Comparison of ENCODE assay signal across 28 mouse cellular contexts in genomic region chr11:121085181-121085580, GRCm38 (mm10). TPM values are rescaled to one million over a fixed set of nuclear protein-coding genes. Genes with fewer than 3 reads are reported as not detected.
DNase-seq lines count a peak whose midpoint lies in the region; ATAC-seq and TF ChIP-seq lines count a peak whose summit lies in the region.
"Had no signal": no experiment of that assay in that cellular context is flagged by ENCODE, and none has a peak within 500 bp of the region (broad histone marks: within the 10 kb centered on the region; RNA-seq: fewer than 3 reads in every experiment).

No protein-coding gene starts in this region.

- no peak for TF ChIP-seq EP300 in stomach, postnatal 0 days (optimal IDR thresholded peaks at IDR 0.05)

- H3K4me2 ChIP-seq in liver, embryonic 11.5 days, result no peak overlapping the region
- H3K4me2 ChIP-seq in intestine, embryonic 14.5 days (ENCODE audit: low read length), result no peak overlapping the region
- H3K4me2 ChIP-seq in liver, embryonic 16.5 days (ENCODE audit: low read depth, low read length), result peak overlapping the region; percentile 18
- H3K4me2 ChIP-seq in stomach, postnatal 0 days (replicated peaks; ENCODE audit: low read depth), result no peak overlapping the region
- H3K4me2 ChIP-seq: forebrain, embryonic 13.5 days; heart, embryonic 12.5 days; hindbrain, embryonic 13.5 days; limb, embryonic 12.5 days; midbrain, embryonic 15.5 days; neural tube, embryonic 15.5 days had no signal

- peak; percentile 45 for DNase-seq in liver, adult 2 months (ENCODE audit: extremely low read depth, low read depth, low spot score)
- DNase-seq in liver, embryonic 11.5 days (ENCODE audit: low spot score), result no peak
- no peak for DNase-seq in intestine, embryonic 14.5 days (ENCODE audit: low spot score)
- DNase-seq in stomach, postnatal 0 days (ENCODE audit: low spot score), result no peak
- no peak for DNase-seq in layer of hippocampus, adult 8-10 months (ENCODE audit: low spot score in 2 of 2)
- DNase-seq in lung, postnatal 36 days, result no peak
- DNase-seq: adrenal gland, adult 2 months; B cell, adult 2 months; cerebellum, adult 9-11 months; heart, postnatal 14 days; kidney, adult 11 months; thymus, postnatal 4 days had no signal

- H3K4me1 ChIP-seq in liver, adult 2 months (ENCODE audit: control insufficient read depth, insufficient read depth, low read length), result peaks cover 3% of the 10 kb centered on the region; the same call in 1 of the 2 replicates
- H3K4me1 ChIP-seq in liver, embryonic 11.5 days (replicated peaks; ENCODE audit: control insufficient read depth, insufficient read depth, low read length), result 0 out of 2 replicates have a peak, but pooled peaks cover 2% of the 10 kb centered on the region
- no peaks in the 10 kb centered on the region for H3K4me1 ChIP-seq in intestine, embryonic 14.5 days (replicated peaks; ENCODE audit: control insufficient read depth, insufficient read depth, low read length)
- H3K4me1 ChIP-seq in liver, embryonic 16.5 days (ENCODE audit: control insufficient read depth, low read depth, low read length), result peaks cover 2% of the 10 kb centered on the region; the same call in 1 of the 2 replicates
- no peaks in the 10 kb centered on the region for H3K4me1 ChIP-seq in stomach, postnatal 0 days (replicated peaks; ENCODE audit: control insufficient read depth, insufficient read depth)
- H3K4me1 ChIP-seq: forebrain, embryonic 13.5 days; hindbrain, embryonic 13.5 days; limb, embryonic 12.5 days; midbrain, embryonic 15.5 days; neural tube, embryonic 15.5 days had no signal

- H3K27me3 ChIP-seq in liver, adult 2 months (ENCODE audit: control insufficient read depth, insufficient read depth, low read length), result no peaks in the 10 kb centered on the region
- no peaks in the 10 kb centered on the region for H3K27me3 ChIP-seq in liver, embryonic 11.5 days (replicated peaks; ENCODE audit: control insufficient read depth, insufficient read depth, low read length)
- H3K27me3 ChIP-seq in intestine, embryonic 14.5 days (replicated peaks; ENCODE audit: control insufficient read depth, insufficient read depth, low read length), result no peaks in the 10 kb centered on the region
- no peaks in the 10 kb centered on the region for H3K27me3 ChIP-seq in liver, embryonic 16.5 days (ENCODE audit: control insufficient read depth, insufficient read depth, low read depth, low read length)
- H3K27me3 ChIP-seq in stomach, postnatal 0 days (ENCODE audit: control insufficient read depth, insufficient read depth, low read length), result no peaks in the 10 kb centered on the region
- H3K27me3 ChIP-seq: forebrain, embryonic 13.5 days; hindbrain, embryonic 13.5 days; limb, embryonic 12.5 days; midbrain, embryonic 15.5 days; neural tube, embryonic 15.5 days had no signal

- H3K4me3 ChIP-seq in liver, adult 2 months (ENCODE audit: insufficient read depth, low read depth, low read length), result no peak overlapping the region
- H3K4me3 ChIP-seq in liver, embryonic 11.5 days (ENCODE audit: low read depth, low read length), result no peak overlapping the region
- no peak overlapping the region for H3K4me3 ChIP-seq in intestine, embryonic 14.5 days (ENCODE audit: low read depth, low read length)
- no peak overlapping the region for H3K4me3 ChIP-seq in liver, embryonic 16.5 days (ENCODE audit: low read depth, low read length)
- H3K4me3 ChIP-seq in stomach, postnatal 0 days (ENCODE audit: low read depth, low read length), result no peak overlapping the region
- H3K4me3 ChIP-seq: forebrain, embryonic 13.5 days; heart, embryonic 12.5 days; hindbrain, embryonic 13.5 days; limb, embryonic 12.5 days; midbrain, embryonic 15.5 days; neural tube, embryonic 15.5 days had no signal

- TF ChIP-seq POLR2A in liver, adult 2 months (IDR thresholded peaks at IDR 0.05; ENCODE audit: extremely low read depth, insufficient read depth, low read length), result no peak

- no peak overlapping the region for H3K27ac ChIP-seq in liver, adult 2 months (replicated peaks; ENCODE audit: insufficient read depth, low read depth, low read length)
- H3K27ac ChIP-seq in liver, embryonic 11.5 days (ENCODE audit: low read depth, low read length), result no peak overlapping the region
- peak overlapping the region; percentile 54; the same call in 1 of the 2 replicates for H3K27ac ChIP-seq in intestine, embryonic 14.5 days (ENCODE audit: low read depth)
- H3K27ac ChIP-seq in liver, embryonic 16.5 days (ENCODE audit: low read length), result 0 out of 2 replicates have a peak overlapping the region, but pooled peaks have one; percentile 9
- H3K27ac ChIP-seq in stomach, postnatal 0 days (replicated peaks), result no peak overlapping the region
- H3K27ac ChIP-seq: forebrain, embryonic 13.5 days; hindbrain, embryonic 13.5 days; limb, embryonic 12.5 days; midbrain, embryonic 15.5 days; neural tube, embryonic 15.5 days had no signal

- no peak overlapping the region for H3K9ac ChIP-seq in liver, adult 2 months (ENCODE audit: low read depth, low read length)
- no peak overlapping the region for H3K9ac ChIP-seq in liver, embryonic 11.5 days (ENCODE audit: low read depth, low read length)
- H3K9ac ChIP-seq in intestine, embryonic 14.5 days (ENCODE audit: low read length), result no peak overlapping the region
- no peak overlapping the region for H3K9ac ChIP-seq in liver, embryonic 16.5 days (ENCODE audit: low read depth, low read length)
- H3K9ac ChIP-seq in stomach, postnatal 0 days (ENCODE audit: low read length), result no peak overlapping the region
- H3K9ac ChIP-seq: forebrain, embryonic 13.5 days; heart, embryonic 12.5 days; hindbrain, embryonic 13.5 days; limb, embryonic 12.5 days; midbrain, embryonic 15.5 days; neural tube, embryonic 15.5 days had no signal

- no peak for TF ChIP-seq CTCF in liver, adult 2 months (IDR thresholded peaks at IDR 0.05; ENCODE audit: low read depth, low read length)
- TF ChIP-seq CTCF in stomach, postnatal 0 days (IDR thresholded peaks at IDR 0.05; ENCODE audit: low read depth), result no peak

- 25% methylated on average over 5 of the region's 5 CpGs for WGBS in liver, adult 2 months
- 69% methylated on average over 5 of the region's 5 CpGs for WGBS in liver, embryonic 11.5 days
- WGBS in intestine, embryonic 14.5 days, result 46% methylated on average over 5 of the region's 5 CpGs
- 52% methylated on average over 5 of the region's 5 CpGs for WGBS in liver, embryonic 16.5 days (ENCODE audit: insufficient replicate concordance)
- 32% methylated on average over 5 of the region's 5 CpGs for WGBS in stomach, postnatal 0 days

- no peaks in the 10 kb centered on the region for H3K36me3 ChIP-seq in liver, adult 2 months (ENCODE audit: control insufficient read depth, insufficient read depth, low read length)
- H3K36me3 ChIP-seq in liver, embryonic 11.5 days (ENCODE audit: control insufficient read depth, insufficient read depth, low read length), result no peaks in the 10 kb centered on the region
- H3K36me3 ChIP-seq in intestine, embryonic 14.5 days (ENCODE audit: control insufficient read depth, insufficient read depth, low read length), result no peaks in the 10 kb centered on the region
- no peaks in the 10 kb centered on the region for H3K36me3 ChIP-seq in liver, embryonic 16.5 days (ENCODE audit: control insufficient read depth, insufficient read depth)
- no peaks in the 10 kb centered on the region for H3K36me3 ChIP-seq in stomach, postnatal 0 days (ENCODE audit: control insufficient read depth, insufficient read depth, low read length)
- H3K36me3 ChIP-seq: heart, embryonic 12.5 days; hindbrain, embryonic 13.5 days; limb, embryonic 12.5 days; midbrain, embryonic 15.5 days; neural tube, embryonic 15.5 days had no signal

- no peak for ATAC-seq in liver, embryonic 11.5 days (replicated peaks; ENCODE audit: low FRiP score)
- ATAC-seq in intestine, embryonic 14.5 days (replicated peaks; ENCODE audit: low FRiP score, low TSS enrichment, low read depth), result peak; percentile 41
- no peak for ATAC-seq in liver, embryonic 16.5 days (ENCODE audit: low read depth)
- peak; percentile 87 for ATAC-seq in stomach, postnatal 0 days (ENCODE audit: low FRiP score, low TSS enrichment)
- ATAC-seq: forebrain, embryonic 13.5 days; midbrain, embryonic 15.5 days had no signal

- H3K9me3 ChIP-seq in liver, embryonic 11.5 days (ENCODE audit: control insufficient read depth, low read length), result no peaks in the 10 kb centered on the region
- H3K9me3 ChIP-seq in intestine, embryonic 14.5 days (ENCODE audit: control insufficient read depth, low read length), result no peaks in the 10 kb centered on the region
- H3K9me3 ChIP-seq in liver, embryonic 16.5 days (replicated peaks; ENCODE audit: control insufficient read depth, low read length), result no peaks in the 10 kb centered on the region
- H3K9me3 ChIP-seq in stomach, postnatal 0 days (ENCODE audit: control insufficient read depth, low read length), result no peaks in the 10 kb centered on the region
- H3K9me3 ChIP-seq: forebrain, embryonic 13.5 days; heart, embryonic 12.5 days; hindbrain, embryonic 13.5 days; limb, embryonic 12.5 days; midbrain, embryonic 15.5 days; neural tube, embryonic 15.5 days had no signal

- H3K79me2 ChIP-seq in liver, adult 2 months (ENCODE audit: control insufficient read depth, insufficient read depth, low read length), result no peaks in the 10 kb centered on the region

RNA-seq across cellular contexts. Expression of gene Sectm1a, which starts 4.2 kb away (rescaled TPM):
- total RNA-seq in liver, adult 2 months (2014; rRNA removed), result 0.55 and 0.67 TPM in 2 replicates
- 0.76 and 0.81 TPM in 2 replicates for polyA plus RNA-seq in liver, adult 2 months (2012; rRNA removed)
- 0.32 and 0.86 TPM in 2 replicates for polyA plus RNA-seq in liver, embryonic 11.5 days (2014; fragmentation: Nextera tagmentation; extraction: Ambion mirVana)
- polyA plus RNA-seq in intestine, embryonic 14.5 days (2014; fragmentation: Nextera tagmentation; extraction: Ambion mirVana), result 0.97 and 1.8 TPM in 2 replicates
- 0.89 and 1.8 TPM in 2 replicates for polyA plus RNA-seq in liver, embryonic 16.5 days (2015; fragmentation: Nextera tagmentation; extraction: Ambion mirVana)
- 11.8 and 13.2 TPM in 2 replicates for polyA plus RNA-seq in stomach, postnatal 0 days (2015; fragmentation: Nextera tagmentation; extraction: Ambion mirVana)
- not detected for total RNA-seq in layer of hippocampus, adult 8-10 months (2022)
- total RNA-seq: adrenal gland, adult 2 months; gastrocnemius, adult 8-10 months; granulocyte monocyte progenitor cell, adult 5-6 weeks; heart, postnatal 14 days; layer of hippocampus, postnatal 10 days; megakaryocyte progenitor cell, adult 5-6 weeks had no signal
- polyA plus RNA-seq: brain, embryonic 14.5 days; cortical plate, adult 2 months; embryonic facial prominence, embryonic 11.5 days; forebrain, embryonic 13.5 days; frontal cortex, adult 2 months; heart, embryonic 12.5 days; hindbrain, embryonic 13.5 days; limb, embryonic 12.5 days; lung, embryonic 16.5 days; midbrain, embryonic 15.5 days; neural tube, embryonic 15.5 days had no signal

RNA-seq across cellular contexts. Expression of gene Sectm1b, which starts 21.8 kb away (rescaled TPM):
- not detected in 2 replicates for total RNA-seq in liver, adult 2 months (2014; rRNA removed)
- polyA plus RNA-seq in liver, adult 2 months (2012; rRNA removed), result 0.11 and 0.18 TPM in 2 replicates
- not detected in 2 replicates for polyA plus RNA-seq in liver, embryonic 11.5 days (2014; fragmentation: Nextera tagmentation; extraction: Ambion mirVana)
- polyA plus RNA-seq in intestine, embryonic 14.5 days (2014; fragmentation: Nextera tagmentation; extraction: Ambion mirVana), result 1.5 and 1.8 TPM in 2 replicates
- 0.05 and 0.22 TPM in 2 replicates for polyA plus RNA-seq in liver, embryonic 16.5 days (2015; fragmentation: Nextera tagmentation; extraction: Ambion mirVana)
- polyA plus RNA-seq in stomach, postnatal 0 days (2015; fragmentation: Nextera tagmentation; extraction: Ambion mirVana), result 113 and 133 TPM in 2 replicates
- not detected for total RNA-seq in layer of hippocampus, adult 8-10 months (2022)
- total RNA-seq: adrenal gland, adult 2 months; gastrocnemius, adult 8-10 months; granulocyte monocyte progenitor cell, adult 5-6 weeks; heart, postnatal 14 days; layer of hippocampus, postnatal 10 days; megakaryocyte progenitor cell, adult 5-6 weeks had no signal
- polyA plus RNA-seq: adrenal gland, adult 2 months; brain, embryonic 14.5 days; cortical plate, adult 2 months; embryonic facial prominence, embryonic 11.5 days; forebrain, embryonic 13.5 days; frontal cortex, adult 2 months; heart, embryonic 12.5 days; hindbrain, embryonic 13.5 days; limb, embryonic 12.5 days; midbrain, embryonic 15.5 days; neural tube, embryonic 15.5 days had no signal

RNA-seq across cellular contexts. Expression of gene Tex19.2, which starts 33.3 kb away (rescaled TPM):
- total RNA-seq in liver, adult 2 months (2014; rRNA removed), result not detected in 2 replicates
- not detected in 2 replicates for polyA plus RNA-seq in liver, adult 2 months (2012; rRNA removed)
- 0.29 TPM in 1 of 2 replicates, not detected in the other for polyA plus RNA-seq in liver, embryonic 11.5 days (2014; fragmentation: Nextera tagmentation; extraction: Ambion mirVana)
- polyA plus RNA-seq in intestine, embryonic 14.5 days (2014; fragmentation: Nextera tagmentation; extraction: Ambion mirVana), result not detected in 2 replicates
- polyA plus RNA-seq in liver, embryonic 16.5 days (2015; fragmentation: Nextera tagmentation; extraction: Ambion mirVana), result 0.05 TPM in 1 of 2 replicates, not detected in the other
- 0.25 and 0.29 TPM in 2 replicates for polyA plus RNA-seq in stomach, postnatal 0 days (2015; fragmentation: Nextera tagmentation; extraction: Ambion mirVana)
- not detected for total RNA-seq in layer of hippocampus, adult 8-10 months (2022)
- total RNA-seq: adrenal gland, adult 2 months; gastrocnemius, adult 8-10 months; granulocyte monocyte progenitor cell, adult 5-6 weeks; heart, postnatal 14 days; layer of hippocampus, postnatal 10 days had no signal
- polyA plus RNA-seq: adrenal gland, adult 2 months; brain, embryonic 14.5 days; cortical plate, adult 2 months; embryonic facial prominence, embryonic 11.5 days; forebrain, embryonic 13.5 days; frontal cortex, adult 2 months; heart, embryonic 12.5 days; hindbrain, embryonic 13.5 days; limb, embryonic 12.5 days; lung, embryonic 16.5 days; midbrain, embryonic 15.5 days; neural tube, embryonic 15.5 days had no signal

RNA-seq across cellular contexts. Expression of gene Cd7, which starts 46.0 kb away (rescaled TPM):
- total RNA-seq in liver, adult 2 months (2014; rRNA removed), result 0.20 and 0.55 TPM in 2 replicates
- 1.5 and 3.4 TPM in 2 replicates for polyA plus RNA-seq in liver, adult 2 months (2012; rRNA removed)
- 0.18 TPM in 2 replicates for polyA plus RNA-seq in liver, embryonic 11.5 days (2014; fragmentation: Nextera tagmentation; extraction: Ambion mirVana)
- 2.9 and 4.1 TPM in 2 replicates for polyA plus RNA-seq in intestine, embryonic 14.5 days (2014; fragmentation: Nextera tagmentation; extraction: Ambion mirVana)
- polyA plus RNA-seq in liver, embryonic 16.5 days (2015; fragmentation: Nextera tagmentation; extraction: Ambion mirVana), result 1.3 and 1.6 TPM in 2 replicates
- 0.31 and 0.51 TPM in 2 replicates for polyA plus RNA-seq in stomach, postnatal 0 days (2015; fragmentation: Nextera tagmentation; extraction: Ambion mirVana)
- total RNA-seq in layer of hippocampus, adult 8-10 months (2022), result not detected
- total RNA-seq: gastrocnemius, adult 8-10 months; layer of hippocampus, postnatal 10 days had no signal
- polyA plus RNA-seq: embryonic facial prominence, embryonic 11.5 days; forebrain, embryonic 13.5 days; heart, embryonic 12.5 days; hindbrain, embryonic 13.5 days; limb, embryonic 12.5 days; midbrain, embryonic 15.5 days; neural tube, embryonic 15.5 days had no signal

Comparison
In these comparisons a context has a peak if more than half of its experiments do, and no peak if none do; other contexts are left out.
1. H3K27ac ChIP-seq: peak in intestine, embryonic 14.5 days (single experiment) and liver, embryonic 16.5 days (single experiment); none in liver, adult 2 months (single experiment), liver, embryonic 11.5 days (single experiment) and stomach, postnatal 0 days (single experiment).
2. ATAC-seq: peak in intestine, embryonic 14.5 days (single experiment) and stomach, postnatal 0 days (single experiment); none in liver, embryonic 11.5 days (single experiment) and liver, embryonic 16.5 days (single experiment).
3. RNA of gene Sectm1b, which starts 21.8 kb away (polyA plus RNA-seq): 113 to 133 TPM in stomach, postnatal 0 days; 1.5 to 1.8 TPM in intestine, embryonic 14.5 days, not detected in liver, embryonic 11.5 days, 0.11 to 0.18 TPM in liver, adult 2 months and 0.05 to 0.22 TPM in liver, embryonic 16.5 days; every median in the first group is over 10 times any median in the second.